Mouse (Mus musculus): Measurements from ENCODE around the gene Arhgef6. TPM values are rescaled to one million over a fixed set of nuclear protein-coding genes. Genes with fewer than 3 reads are reported as not detected.

The Arhgef6 gene
- polyA plus RNA-seq, 1 experiment: 31.8 TPM

DNA sequence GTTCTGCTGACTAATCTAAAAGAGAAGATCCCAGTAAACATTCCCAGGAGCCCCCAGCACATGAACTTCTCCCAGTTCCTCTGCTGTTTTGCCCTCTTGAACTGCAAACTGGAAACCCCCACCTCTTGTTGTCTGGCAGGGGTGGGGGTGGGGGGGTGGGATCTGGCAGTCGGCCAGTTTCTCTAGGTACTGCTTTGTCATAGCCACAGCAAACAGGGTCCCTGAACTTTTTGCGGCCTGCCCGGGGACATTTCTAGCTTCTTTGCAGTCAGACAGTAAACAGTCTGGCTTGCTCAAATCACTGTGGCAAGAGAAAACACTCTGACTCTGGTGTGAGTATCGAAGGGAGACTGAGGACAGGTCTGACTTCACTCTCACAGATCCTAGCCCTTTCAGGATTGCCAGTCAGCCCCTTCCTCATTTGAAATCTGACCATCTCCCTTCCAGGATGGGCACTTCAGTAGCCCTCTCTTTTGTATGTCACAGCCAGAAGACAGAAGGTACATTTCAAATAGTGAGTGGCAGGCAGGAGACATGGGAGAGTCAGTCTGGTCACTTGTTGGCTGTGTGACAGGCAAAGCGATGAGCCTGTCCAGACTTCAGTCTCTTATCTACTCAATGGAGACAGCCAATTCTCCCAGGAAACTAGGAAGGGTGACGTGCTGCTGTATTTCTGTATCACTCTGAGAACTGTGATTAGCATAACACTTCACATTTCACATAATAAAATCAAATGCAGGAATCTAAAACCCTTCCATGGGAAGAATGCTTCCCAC lies 60.8 kb downstream of the Arhgef6 start:
- no peak overlapping the region for H3K27ac ChIP-seq (ENCODE audit: insufficient read depth, low read length)
- no peak for DNase-seq (ENCODE audit: low read depth in 1 of 2, low spot score in 2 of 2)
- 61% methylated on average over 6 of the region's 6 CpGs for WGBS
- no peak for TF ChIP-seq POLR2A (IDR thresholded peaks at IDR 0.05; ENCODE audit: low read depth, low read length)
- no peak for TF ChIP-seq CTCF (IDR thresholded peaks at IDR 0.05; ENCODE audit: extremely low read depth, insufficient read depth, insufficient read length, insufficient replicate concordance)
- no peaks in the 10 kb centered on the region for H3K4me1 ChIP-seq (ENCODE audit: control insufficient read depth, insufficient read depth, insufficient read length)
- no peaks in the 10 kb centered on the region for H3K27me3 ChIP-seq (ENCODE audit: control insufficient read depth, insufficient read depth, low read length)
- H3K4me3 ChIP-seq (ENCODE audit: extremely low read depth, insufficient read depth, insufficient read length): no peak overlapping the region
- peaks cover 9% of the 10 kb centered on the region for H3K36me3 ChIP-seq (ENCODE audit: control insufficient read depth, insufficient read depth, low read length)

- DNase-seq (ENCODE audit: low read depth in 1 of 2, low spot score in 2 of 2): no peak
- 70% methylated on average over 4 of the region's 4 CpGs for WGBS
- H3K36me3 ChIP-seq (ENCODE audit: control insufficient read depth, insufficient read depth, low read length): no peaks in the 10 kb centered on the region
- no peaks in the 10 kb centered on the region for H3K27me3 ChIP-seq (ENCODE audit: control insufficient read depth, insufficient read depth, low read length)
- H3K27ac ChIP-seq (ENCODE audit: insufficient read depth, low read length): no peak overlapping the region
- TF ChIP-seq CTCF (IDR thresholded peaks at IDR 0.05; ENCODE audit: extremely low read depth, insufficient read depth, insufficient read length, insufficient replicate concordance): no peak
- TF ChIP-seq POLR2A (IDR thresholded peaks at IDR 0.05; ENCODE audit: low read depth, low read length): no peak
- no peaks in the 10 kb centered on the region for H3K4me1 ChIP-seq (ENCODE audit: control insufficient read depth, insufficient read depth, insufficient read length)
- no peak overlapping the region for H3K4me3 ChIP-seq (ENCODE audit: extremely low read depth, insufficient read depth, insufficient read length)
Observed at GRCm38 (mm10) chrX:57263515-57263914, 75.0 kb downstream of the Arhgef6 start.

DNA sequence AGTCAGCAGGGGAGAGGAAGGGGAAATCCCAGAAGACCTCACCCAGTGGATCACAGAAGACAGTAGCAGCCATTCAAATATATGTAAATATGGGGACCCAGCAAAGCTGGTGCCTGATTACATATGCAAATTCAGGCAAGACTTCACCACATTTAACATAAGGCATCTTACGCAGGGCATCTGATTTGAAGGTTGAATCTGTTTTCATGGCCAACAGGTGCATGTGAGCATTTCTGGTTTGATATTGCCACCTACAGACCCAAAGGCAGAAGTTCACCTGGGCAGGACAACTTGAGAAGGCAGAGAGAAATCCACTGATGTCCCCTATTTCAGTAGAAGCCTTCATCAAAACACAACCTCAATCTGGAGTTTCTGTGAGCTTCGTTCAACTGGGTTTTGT lies 77.8 kb downstream of the Arhgef6 start:
- Histone ChIP-seq H3K4me3 (ENCODE audit: extremely low read depth, insufficient read depth, insufficient read length) (no peak overlapping the region), H3K4me1 (ENCODE audit: control insufficient read depth, insufficient read depth, insufficient read length) (no peaks in the 10 kb centered on the region), H3K27ac (ENCODE audit: insufficient read depth, low read length) (no peak overlapping the region), H3K27me3 (ENCODE audit: control insufficient read depth, insufficient read depth, low read length) (no peaks in the 10 kb centered on the region), H3K36me3 (ENCODE audit: control insufficient read depth, insufficient read depth, low read length) (no peaks in the 10 kb centered on the region)
- WGBS: 61% methylated on average over 2 of the region's 2 CpGs
- DNase-seq (ENCODE audit: low read depth in 1 of 2, low spot score in 2 of 2): peak; percentile 7 to 25
- TF ChIP-seq POLR2A (IDR thresholded peaks at IDR 0.05; ENCODE audit: low read depth, low read length) (no peak), CTCF (IDR thresholded peaks at IDR 0.05; ENCODE audit: extremely low read depth, insufficient read depth, insufficient read length, insufficient replicate concordance) (peak; percentile 27; the same call in 1 of the 2 replicates)

DNA sequence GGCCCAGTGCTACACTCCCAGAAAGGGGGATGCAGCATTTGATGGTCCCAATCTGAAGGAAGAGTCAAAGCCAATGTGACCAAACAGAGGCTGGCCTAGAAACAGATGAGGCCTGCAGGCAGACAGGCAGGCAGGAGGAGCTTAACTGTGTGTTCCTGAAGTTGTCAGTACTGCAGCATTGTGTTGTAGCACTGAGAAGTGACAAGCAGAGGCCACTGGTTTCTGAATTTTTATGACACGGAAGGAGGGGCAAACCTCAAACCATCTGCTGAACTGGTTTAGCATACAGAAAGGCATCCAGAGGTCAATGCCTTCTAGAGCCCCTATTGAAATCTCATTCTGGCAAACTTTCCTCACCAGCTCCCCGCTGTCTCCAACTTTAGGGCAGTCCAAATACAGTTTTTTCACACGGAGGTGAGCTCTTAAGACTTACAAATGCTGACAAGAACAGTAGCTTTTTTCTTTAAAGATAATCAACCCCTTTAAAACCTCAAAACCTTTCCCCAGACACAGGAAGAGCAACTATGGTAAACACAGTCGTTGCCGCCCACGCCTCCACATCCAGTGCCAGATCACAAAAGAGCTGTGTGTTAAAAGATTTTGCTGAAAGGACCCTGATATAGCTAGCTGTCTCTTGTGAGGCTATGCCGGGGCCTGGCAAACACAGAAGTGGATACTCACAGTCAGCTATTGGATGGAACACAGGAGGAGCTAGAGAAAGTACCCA lies 85.0 kb downstream of the Arhgef6 start:
- Histone ChIP-seq H3K36me3 (ENCODE audit: control insufficient read depth, insufficient read depth, low read length) (peaks cover 3% of the 10 kb centered on the region; the same call in 1 of the 2 replicates), H3K4me3 (ENCODE audit: extremely low read depth, insufficient read depth, insufficient read length) (no peak overlapping the region), H3K4me1 (ENCODE audit: control insufficient read depth, insufficient read depth, insufficient read length) (no peaks in the 10 kb centered on the region), H3K27ac (ENCODE audit: insufficient read depth, low read length) (peak overlapping the region; percentile 68), H3K27me3 (ENCODE audit: control insufficient read depth, insufficient read depth, low read length) (no peaks in the 10 kb centered on the region)
- no peak for TF ChIP-seq POLR2A (IDR thresholded peaks at IDR 0.05; ENCODE audit: low read depth, low read length)
- TF ChIP-seq CTCF (IDR thresholded peaks at IDR 0.05; ENCODE audit: extremely low read depth, insufficient read depth, insufficient read length, insufficient replicate concordance): no peak
- DNase-seq (ENCODE audit: low read depth in 1 of 2, low spot score in 2 of 2): peak; percentile 7 to 14
- 72% methylated on average over 7 of the region's 7 CpGs for WGBS

DNA sequence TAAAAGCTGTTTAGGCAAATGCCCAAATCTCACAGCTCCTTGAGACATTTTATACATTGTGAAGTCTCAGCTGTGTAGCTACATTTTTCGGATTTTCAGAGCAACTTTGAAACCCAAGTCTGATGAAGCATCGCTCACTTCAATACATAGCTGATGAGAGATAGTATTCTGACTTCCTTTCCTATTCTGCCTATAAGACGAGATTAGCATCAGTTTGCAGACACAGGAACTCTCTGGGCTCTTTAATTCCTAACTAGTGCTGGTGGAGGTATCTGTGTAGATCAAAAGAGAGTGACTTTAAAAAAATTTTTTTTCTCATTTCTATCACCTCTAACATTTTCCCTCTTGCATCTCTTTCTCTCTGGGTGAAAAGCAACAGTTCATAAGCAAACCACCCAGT lies 100.0 kb downstream of the Arhgef6 start:
- DNase-seq (ENCODE audit: low read depth in 1 of 2, low spot score in 2 of 2): no peak
- Histone ChIP-seq H3K4me1 (ENCODE audit: control insufficient read depth, insufficient read depth, insufficient read length) (no peaks in the 10 kb centered on the region), H3K4me3 (ENCODE audit: extremely low read depth, insufficient read depth, insufficient read length) (no peak overlapping the region), H3K36me3 (ENCODE audit: control insufficient read depth, insufficient read depth, low read length) (peaks cover 3% of the 10 kb centered on the region), H3K27me3 (ENCODE audit: control insufficient read depth, insufficient read depth, low read length) (no peaks in the 10 kb centered on the region), H3K27ac (ENCODE audit: insufficient read depth, low read length) (no peak overlapping the region)
- TF ChIP-seq POLR2A (IDR thresholded peaks at IDR 0.05; ENCODE audit: low read depth, low read length): no peak
- TF ChIP-seq CTCF (IDR thresholded peaks at IDR 0.05; ENCODE audit: extremely low read depth, insufficient read depth, insufficient read length, insufficient replicate concordance): no peak
- WGBS: 69% methylated on average over 3 of the region's 3 CpGs

- Histone ChIP-seq H3K4me1 (ENCODE audit: control insufficient read depth, insufficient read depth, insufficient read length) (no peaks in the 10 kb centered on the region), H3K27ac (ENCODE audit: insufficient read depth, low read length) (no peak overlapping the region), H3K36me3 (ENCODE audit: control insufficient read depth, insufficient read depth, low read length) (peaks cover 8% of the 10 kb centered on the region), H3K4me3 (ENCODE audit: extremely low read depth, insufficient read depth, insufficient read length) (no peak overlapping the region), H3K27me3 (ENCODE audit: control insufficient read depth, insufficient read depth, low read length) (no peaks in the 10 kb centered on the region)
- DNase-seq (ENCODE audit: low read depth in 1 of 2, low spot score in 2 of 2): no peak
- no peak for TF ChIP-seq CTCF (IDR thresholded peaks at IDR 0.05; ENCODE audit: extremely low read depth, insufficient read depth, insufficient read length, insufficient replicate concordance)
- no peak for TF ChIP-seq POLR2A (IDR thresholded peaks at IDR 0.05; ENCODE audit: low read depth, low read length)
- 70% methylated on average over 4 of the region's 4 CpGs for WGBS
Observed at GRCm38 (mm10) chrX:57235982-57236381, 102.5 kb downstream of the Arhgef6 start.
